ENCODE assay signal across 14 mouse cellular contexts in genomic region chr14:8356836-8357235, GRCm38 (mm10). TPM values are rescaled to one million over a fixed set of nuclear protein-coding genes. Genes with fewer than 3 reads are reported as not detected.
DNase-seq lines count a peak whose midpoint lies in the region; ATAC-seq and TF ChIP-seq lines count a peak whose summit lies in the region.
"Had no signal": no experiment of that assay in that cellular context is flagged by ENCODE, and none has a peak within 500 bp of the region (broad histone marks: within the 10 kb centered on the region; RNA-seq: fewer than 3 reads in every experiment).

No protein-coding gene starts in this region.

- ATAC-seq in lung, embryonic 14.5 days (ENCODE audit: insufficient read depth), result peak; percentile 29; the same call in 1 of the 2 replicates
- ATAC-seq in megakaryocyte-erythroid progenitor cell, adult 5-6 weeks (replicated peaks; ENCODE audit: low FRiP score, low TSS enrichment, poor library complexity, severe bottlenecking), result peak; percentile 40
- ATAC-seq in inflammation-experienced regulatory T-cells, adult 6 months, result no peak

- no peak for TF ChIP-seq CTCF in lung, embryonic 14.5 days (IDR thresholded peaks at IDR 0.05; ENCODE audit: low read depth)

- WGBS in lung, embryonic 14.5 days, result 74% methylated on average over 9 of the region's 9 CpGs

- no peaks in the 10 kb centered on the region for H3K36me3 ChIP-seq in lung, embryonic 14.5 days (ENCODE audit: insufficient read depth)
- H3K36me3 ChIP-seq: embryonic facial prominence, embryonic 15.5 days had no signal

- no peaks in the 10 kb centered on the region for H3K27me3 ChIP-seq in lung, embryonic 14.5 days (ENCODE audit: insufficient read depth, low read length)
- H3K27me3 ChIP-seq: embryonic facial prominence, embryonic 15.5 days had no signal

- H3K4me1 ChIP-seq in lung, embryonic 14.5 days (ENCODE audit: insufficient read depth), result no peaks in the 10 kb centered on the region
- H3K4me1 ChIP-seq: embryonic facial prominence, embryonic 15.5 days had no signal

- no peak for DNase-seq in lung, embryonic 14.5 days
- DNase-seq in lung, postnatal 4 days, result no peak
- peak; percentile 33 for DNase-seq in Muller cell, postnatal 12 days (ENCODE audit: inconsistent ontology term)
- peak; percentile 56 for DNase-seq in adrenal gland, postnatal 25 days
- no peak for DNase-seq in embryo, embryonic 9.5 days (ENCODE audit: extremely low spot score)
- no peak for DNase-seq in cerebellum, postnatal 36 days
- DNase-seq: heart, postnatal 14 days; kidney, postnatal 14 days; right cerebral cortex, postnatal 4 days had no signal

- no peak overlapping the region for H3K4me3 ChIP-seq in lung, embryonic 14.5 days (ENCODE audit: low read depth, low read length)
- H3K4me3 ChIP-seq: embryonic facial prominence, embryonic 15.5 days had no signal

- no peak overlapping the region for H3K9ac ChIP-seq in lung, embryonic 14.5 days
- H3K9ac ChIP-seq: embryonic facial prominence, embryonic 15.5 days had no signal

- H3K4me2 ChIP-seq in lung, embryonic 14.5 days, result no peak overlapping the region
- H3K4me2 ChIP-seq: embryonic facial prominence, embryonic 15.5 days had no signal

- no peak overlapping the region for H3K27ac ChIP-seq in lung, embryonic 14.5 days (ENCODE audit: low read depth)
- H3K27ac ChIP-seq: embryonic facial prominence, embryonic 15.5 days had no signal

- H3K9me3 ChIP-seq in lung, embryonic 14.5 days (ENCODE audit: low read depth, low read length), result no peaks in the 10 kb centered on the region
- H3K9me3 ChIP-seq: embryonic facial prominence, embryonic 15.5 days had no signal

RNA-seq across cellular contexts. Expression of gene Oit1, which starts 21.7 kb away (rescaled TPM):
- polyA plus RNA-seq in lung, embryonic 14.5 days (2014; fragmentation: Nextera tagmentation; extraction: Ambion mirVana), result 0.43 and 0.65 TPM in 2 replicates
- not detected in 2 replicates for total RNA-seq in adrenal gland, postnatal 25 days (2021)
- total RNA-seq in megakaryocyte-erythroid progenitor cell, adult 5-6 weeks (2014; fragmentation: Nextera tagmentation), result not detected in 2 replicates
- not detected in 2 replicates for total RNA-seq in megakaryocyte-erythroid progenitor cell, adult 5-6 weeks (2017)
- not detected for polyA plus RNA-seq in inflammation-experienced regulatory T-cells, adult 6 months (2017; shearing (Covaris generic))
- total RNA-seq: heart, postnatal 14 days; MEL had no signal
- polyA plus RNA-seq: neural tube, embryonic 11.5 days had no signal

RNA-seq across cellular contexts. Expression of gene Fam107a, which starts 39.0 kb away (rescaled TPM):
- 0.38 and 0.58 TPM in 2 replicates for polyA plus RNA-seq in lung, embryonic 14.5 days (2014; fragmentation: Nextera tagmentation; extraction: Ambion mirVana)
- total RNA-seq in adrenal gland, postnatal 25 days (2021), result 1.6 and 2.9 TPM in 2 replicates
- total RNA-seq in megakaryocyte-erythroid progenitor cell, adult 5-6 weeks (2014; fragmentation: Nextera tagmentation), result not detected in 2 replicates
- not detected in 2 replicates for total RNA-seq in megakaryocyte-erythroid progenitor cell, adult 5-6 weeks (2017)
- not detected for polyA plus RNA-seq in inflammation-experienced regulatory T-cells, adult 6 months (2017; shearing (Covaris generic))
- total RNA-seq: MEL had no signal

Comparison
In these comparisons a context has a peak if more than half of its experiments do, and no peak if none do; other contexts are left out.
1. DNase-seq: peak in Muller cell, postnatal 12 days (single experiment) and adrenal gland, postnatal 25 days (single experiment); none in lung, embryonic 14.5 days (single experiment), lung, postnatal 4 days (0 of 2), embryo, embryonic 9.5 days (single experiment) and cerebellum, postnatal 36 days (0 of 2).